Comparison of ENCODE assay signal across 9 mouse cellular contexts in the genomic region with DNA sequence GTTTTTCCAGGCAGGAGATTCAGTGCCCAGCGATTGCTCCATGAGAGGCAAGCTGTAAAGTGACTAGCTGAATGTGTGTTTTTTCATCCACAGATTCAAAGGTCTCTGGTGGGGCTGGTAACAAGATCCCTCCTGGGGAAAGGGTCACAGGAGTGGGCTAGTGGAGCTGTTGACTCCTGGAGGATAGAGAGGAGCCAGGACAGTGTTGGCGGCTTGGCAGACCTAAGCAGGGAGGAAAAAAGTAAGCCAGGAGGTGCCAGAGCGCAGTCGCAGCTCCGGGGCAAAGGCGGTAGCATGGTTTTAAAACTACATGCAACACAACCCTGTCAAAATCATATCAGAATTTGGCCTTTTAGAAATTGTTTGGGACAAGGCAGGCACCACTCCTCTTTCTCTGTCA. TPM values are rescaled to one million over a fixed set of nuclear protein-coding genes. Genes with fewer than 3 reads are reported as not detected.
DNase-seq lines count a peak whose midpoint lies in the region; ATAC-seq and TF ChIP-seq lines count a peak whose summit lies in the region.
"Had no signal": no experiment of that assay in that cellular context is flagged by ENCODE, and none has a peak within 500 bp of the region (broad histone marks: within the 10 kb centered on the region; RNA-seq: fewer than 3 reads in every experiment).

No protein-coding gene starts in this region.

- 0 out of 2 replicates have a peak overlapping the region, but pooled peaks have one; percentile 40 for H3K27ac ChIP-seq in brown adipose tissue, adult 24 weeks (replicated peaks; ENCODE audit: low read depth, low read length)
- peak overlapping the region; percentile 66 for H3K27ac ChIP-seq in forebrain, embryonic 10.5 days
- H3K27ac ChIP-seq in hindbrain, embryonic 14.5 days = no peak overlapping the region
- H3K27ac ChIP-seq in limb, embryonic 14.5 days (replicated peaks; ENCODE audit: low read depth, low read length) = peak overlapping the region; percentile 59; the same call in 1 of the 2 replicates
- H3K27ac ChIP-seq in thymus, adult 2 months (ENCODE audit: control insufficient read depth, insufficient read depth, low read length) = no peak overlapping the region

- no peak overlapping the region for H3K9ac ChIP-seq in hindbrain, embryonic 14.5 days
- no peak overlapping the region for H3K9ac ChIP-seq in limb, embryonic 14.5 days (ENCODE audit: low read depth, low read length, severe bottlenecking)

- no peaks in the 10 kb centered on the region for H3K9me3 ChIP-seq in forebrain, embryonic 10.5 days
- H3K9me3 ChIP-seq in hindbrain, embryonic 14.5 days (ENCODE audit: control insufficient read depth, low read length) = no peaks in the 10 kb centered on the region
- no peaks in the 10 kb centered on the region for H3K9me3 ChIP-seq in limb, embryonic 14.5 days (ENCODE audit: control insufficient read depth, low read length)

- peaks cover 5% of the 10 kb centered on the region; the same call in 1 of the 2 replicates for H3K36me3 ChIP-seq in forebrain, embryonic 10.5 days (replicated peaks)
- no peaks in the 10 kb centered on the region for H3K36me3 ChIP-seq in hindbrain, embryonic 14.5 days (replicated peaks; ENCODE audit: control insufficient read depth, insufficient read depth)
- H3K36me3 ChIP-seq in limb, embryonic 14.5 days (ENCODE audit: control insufficient read depth, insufficient read depth, low read length) = peaks cover 12% of the 10 kb centered on the region; the same call in 1 of the 2 replicates
- no peaks in the 10 kb centered on the region for H3K36me3 ChIP-seq in thymus, adult 2 months (ENCODE audit: control insufficient read depth, insufficient read depth, low read length)

- DNase-seq in forebrain, embryonic 10.5 days (ENCODE audit: extremely low spot score, low spot score) = no peak
- DNase-seq in hindbrain, embryonic 14.5 days (ENCODE audit: low spot score) = no peak
- no peak for DNase-seq in limb, embryonic 14.5 days (ENCODE audit: low spot score)
- no peak for DNase-seq in frontal cortex, postnatal 10 days (ENCODE audit: low spot score in 2 of 2)
- no peak for DNase-seq in thymus, adult 2 months
- no peak for DNase-seq in adrenal gland, adult 18-20 months (ENCODE audit: low spot score in 2 of 2)

- H3K27me3 ChIP-seq in forebrain, embryonic 10.5 days (ENCODE audit: poor library complexity, severe bottlenecking) = no peaks in the 10 kb centered on the region
- no peaks in the 10 kb centered on the region for H3K27me3 ChIP-seq in hindbrain, embryonic 14.5 days (ENCODE audit: control insufficient read depth, insufficient read depth, low read length)
- no peaks in the 10 kb centered on the region for H3K27me3 ChIP-seq in limb, embryonic 14.5 days (ENCODE audit: control insufficient read depth, insufficient read depth, low read length)
- no peaks in the 10 kb centered on the region for H3K27me3 ChIP-seq in thymus, adult 2 months (ENCODE audit: control insufficient read depth, insufficient read depth, low read length)
- H3K27me3 ChIP-seq: megakaryocyte, embryonic 14.5 days had no signal

- no peak for TF ChIP-seq CTCF in thymus, adult 2 months (IDR thresholded peaks at IDR 0.05; ENCODE audit: borderline replicate concordance, control insufficient read depth, extremely low read depth, insufficient read depth, low read length, poor library complexity)

- no peak for TF ChIP-seq POLR2A in limb, embryonic 14.5 days (IDR thresholded peaks at IDR 0.05; ENCODE audit: borderline replicate concordance, extremely low read depth, insufficient read depth, insufficient read length)
- TF ChIP-seq POLR2A in thymus, adult 2 months (IDR thresholded peaks at IDR 0.05; ENCODE audit: control insufficient read depth, extremely low read depth, insufficient read depth, low read length, poor library complexity) = no peak

- no peak overlapping the region for H3K4me3 ChIP-seq in brown adipose tissue, adult 24 weeks (ENCODE audit: insufficient read depth, low read depth, low read length)
- peak overlapping the region; percentile 38 for H3K4me3 ChIP-seq in forebrain, embryonic 10.5 days
- H3K4me3 ChIP-seq in hindbrain, embryonic 14.5 days (replicated peaks; ENCODE audit: low read length) = peak overlapping the region; percentile 14
- no peak overlapping the region for H3K4me3 ChIP-seq in limb, embryonic 14.5 days (replicated peaks; ENCODE audit: low read length)
- no peak overlapping the region for H3K4me3 ChIP-seq in thymus, adult 2 months (ENCODE audit: control insufficient read depth, insufficient read depth, low read length)
- H3K4me3 ChIP-seq: megakaryocyte, embryonic 14.5 days had no signal

- 90% methylated on average over 6 of the region's 6 CpGs for WGBS in forebrain, embryonic 10.5 days
- WGBS in hindbrain, embryonic 14.5 days = 85% methylated on average over 6 of the region's 6 CpGs
- WGBS in limb, embryonic 14.5 days = 66% methylated on average over 6 of the region's 6 CpGs
- 83% methylated on average over 6 of the region's 6 CpGs for WGBS in thymus, adult 2 months

- peaks cover 16% of the 10 kb centered on the region for H3K4me1 ChIP-seq in brown adipose tissue, adult 24 weeks (ENCODE audit: control insufficient read depth, insufficient read depth, insufficient read length, low read length)
- peaks cover 34% of the 10 kb centered on the region for H3K4me1 ChIP-seq in forebrain, embryonic 10.5 days
- no peaks in the 10 kb centered on the region; the same call in 1 of the 2 replicates for H3K4me1 ChIP-seq in hindbrain, embryonic 14.5 days (replicated peaks; ENCODE audit: control insufficient read depth, insufficient read depth, low read length)
- peaks cover 57% of the 10 kb centered on the region for H3K4me1 ChIP-seq in limb, embryonic 14.5 days (ENCODE audit: control insufficient read depth, insufficient read depth, low read length)
- H3K4me1 ChIP-seq in thymus, adult 2 months (replicated peaks; ENCODE audit: control insufficient read depth, insufficient read depth, low read length) = no peaks in the 10 kb centered on the region
- H3K4me1 ChIP-seq: megakaryocyte, embryonic 14.5 days had no signal

- ATAC-seq in hindbrain, embryonic 14.5 days (ENCODE audit: low FRiP score) = no peak
- no peak for ATAC-seq in limb, embryonic 14.5 days (ENCODE audit: low FRiP score, low read depth)
- ATAC-seq in megakaryocyte, adult 5-6 weeks (ENCODE audit: poor library complexity, severe bottlenecking) = no peak

- H3K4me2 ChIP-seq in hindbrain, embryonic 14.5 days (replicated peaks) = peak overlapping the region; percentile 27
- no peak overlapping the region for H3K4me2 ChIP-seq in limb, embryonic 14.5 days (replicated peaks; ENCODE audit: low read depth, low read length, severe bottlenecking)

RNA-seq across cellular contexts. Expression of gene Slc38a4, which starts 52.6 kb away (rescaled TPM):
- 0.75 and 1.4 TPM in 2 replicates for polyA plus RNA-seq in brown adipose tissue, adult 24 weeks (2012; ENCODE audit: insufficient read depth, insufficient read length, missing spikeins)
- polyA plus RNA-seq in forebrain, embryonic 10.5 days (2016; fragmentation: Nextera tagmentation; extraction: Ambion mirVana) = 31.2 and 33.2 TPM in 2 replicates
- 3.6 and 3.9 TPM in 2 replicates for polyA plus RNA-seq in hindbrain, embryonic 14.5 days (2014; fragmentation: Nextera tagmentation; extraction: Ambion mirVana)
- 80.0 and 101 TPM in 2 replicates for polyA plus RNA-seq in limb, embryonic 14.5 days (2012; rRNA removed)
- polyA plus RNA-seq in limb, embryonic 14.5 days (2014; fragmentation: Nextera tagmentation; extraction: Ambion mirVana) = 111 and 118 TPM in 2 replicates
- not detected in 2 replicates for total RNA-seq in megakaryocyte, adult 5-6 weeks (2015)
- not detected in 2 replicates for total RNA-seq in megakaryocyte, adult 5-6 weeks (2017)
- 1.8 and 2.2 TPM in 2 replicates for polyA plus RNA-seq in thymus, adult 2 months (2012; rRNA removed)
- total RNA-seq in adrenal gland, adult 18-20 months (2021) = 1 to 10 TPM; 2.5 to 3.9 TPM

Comparison
In these comparisons a context has a peak if more than half of its experiments do, and no peak if none do; other contexts are left out.
1. H3K27ac ChIP-seq: peak in brown adipose tissue, adult 24 weeks (single experiment), forebrain, embryonic 10.5 days (single experiment) and limb, embryonic 14.5 days (single experiment); none in hindbrain, embryonic 14.5 days (single experiment) and thymus, adult 2 months (single experiment).
2. H3K4me3 ChIP-seq: peak in forebrain, embryonic 10.5 days (single experiment) and hindbrain, embryonic 14.5 days (single experiment); none in brown adipose tissue, adult 24 weeks (single experiment), limb, embryonic 14.5 days (single experiment) and thymus, adult 2 months (single experiment).